Mouse (Mus musculus) thymus, adult 2 months (tissue): ENCODE results near the gene Pitpnm2. TPM values are rescaled to one million over a fixed set of nuclear protein-coding genes. Genes with fewer than 3 reads are reported as not detected.

Experiments used
- DNase-seq: peaks from one replicate; pipeline ENCODE4 v3.0.0; 2021
- H3K27ac ChIP-seq: fragments of 200-500 bp; 2 replicates; pipeline ENCODE4 v1.5.1; 2012; ENCODE audit warnings: low read length, control low read depth; ENCODE audit not compliant: control insufficient read depth, insufficient read depth
- H3K27me3 ChIP-seq: fragments of 200-500 bp; 2 replicates; pipeline ENCODE4 v1.6.1; 2012; ENCODE audit warnings: mild to moderate bottlenecking, low read length, moderate library complexity, mixed read lengths; ENCODE audit not compliant: control insufficient read depth, insufficient read depth
- H3K36me3 ChIP-seq: fragments of 200-500 bp; 2 replicates; pipeline ENCODE4 v1.6.1; 2012; ENCODE audit warnings: mild to moderate bottlenecking, low read length, moderate library complexity; ENCODE audit not compliant: control insufficient read depth, insufficient read depth
- H3K4me1 ChIP-seq: fragments of 200-500 bp; replicated peaks from 2 replicates; pipeline ENCODE4 v1.6.1; 2012; ENCODE audit warnings: low read length; ENCODE audit not compliant: control insufficient read depth, insufficient read depth
- H3K4me3 ChIP-seq: fragments of 200-500 bp; 2 replicates; pipeline ENCODE4 v1.5.1; 2012; ENCODE audit warnings: mild to moderate bottlenecking, low read length, control low read depth, moderate library complexity; ENCODE audit not compliant: control insufficient read depth, insufficient read depth
- CTCF ChIP-seq: fragments of 200-500 bp; IDR thresholded peaks from 2 replicates; pipeline ENCODE4 v1.5.1; 2012; ENCODE audit warnings: mild to moderate bottlenecking, control low read depth, low read length, moderate library complexity, borderline replicate concordance; ENCODE audit not compliant: control insufficient read depth, poor library complexity, insufficient read depth; ENCODE audit errors: extremely low read depth
- POLR2A ChIP-seq: fragments of 200-500 bp; IDR thresholded peaks from 2 replicates; pipeline ENCODE4 v1.6.1; 2012; ENCODE audit warnings: mild to moderate bottlenecking, low read length, control low read depth, moderate library complexity; ENCODE audit not compliant: control insufficient read depth, poor library complexity, insufficient read depth; ENCODE audit errors: extremely low read depth
- WGBS: fragments of 180-500 bp; shearing (Covaris S2); methylation state at CpG from one replicate; pipeline ENCODE4 v1.1.7; 2018; 5-methylcytosine and 5-hydroxymethylcytosine counted together
- polyA plus RNA-seq: library from polyadenylated mRNA; depleted of rRNA; stranded (reverse); fragments of >200 nt; gene quantifications from 2 replicates; pipeline ENCODE4 v1.2.3, GENCODE M21; 2012

Pitpnm2 gene
- polyA plus RNA-seq, 1 experiment = 279 TPM

GRCm38 (mm10) chr5:124171781-124172180 is 77.8 kb downstream of the Pitpnm2 start:
- H3K27me3 ChIP-seq = no peaks in the 10 kb centered on the region
- no peaks in the 10 kb centered on the region for H3K36me3 ChIP-seq
- H3K4me1 ChIP-seq = peaks cover 46% of the 10 kb centered on the region
- H3K27ac ChIP-seq = no peak overlapping the region
- H3K4me3 ChIP-seq = no peak overlapping the region
- TF ChIP-seq CTCF = no peak
- no peak for TF ChIP-seq POLR2A
- 75% methylated on average over 9 of the region's 9 CpGs for WGBS
- DNase-seq = no peak

- Histone ChIP-seq H3K4me1 (peaks cover 56% of the 10 kb centered on the region), H3K27me3 (no peaks in the 10 kb centered on the region), H3K36me3 (no peaks in the 10 kb centered on the region), H3K4me3 (no peak overlapping the region), H3K27ac (no peak overlapping the region)
- WGBS = 94% methylated on average over 3 of the region's 3 CpGs
- TF ChIP-seq POLR2A = no peak
- no peak for TF ChIP-seq CTCF
- DNase-seq = no peak
Measured at GRCm38 (mm10) chr5:124169224-124169621, 80.3 kb downstream of the Pitpnm2 start.

GRCm38 (mm10) chr5:124168428-124169223 is 80.9 kb downstream of the Pitpnm2 start:
- WGBS = 96% methylated on average over 12 of the region's 12 CpGs
- Histone ChIP-seq H3K27ac (no peak overlapping the region), H3K27me3 (no peaks in the 10 kb centered on the region), H3K4me3 (no peak overlapping the region), H3K36me3 (no peaks in the 10 kb centered on the region), H3K4me1 (peaks cover 54% of the 10 kb centered on the region)
- TF ChIP-seq POLR2A = no peak
- TF ChIP-seq CTCF = no peak
- no peak for DNase-seq

GRCm38 (mm10) chr5:124167621-124168020 is 81.9 kb downstream of the Pitpnm2 start:
- 60% methylated on average over 10 of the region's 10 CpGs for WGBS
- peaks cover 56% of the 10 kb centered on the region for H3K4me1 ChIP-seq

GRCm38 (mm10) chr5:124166741-124167140 is 82.8 kb downstream of the Pitpnm2 start:
- Histone ChIP-seq H3K27ac (peak overlapping the region; percentile 90), H3K27me3 (no peaks in the 10 kb centered on the region), H3K36me3 (no peaks in the 10 kb centered on the region), H3K4me1 (peaks cover 56% of the 10 kb centered on the region), H3K4me3 (no peak overlapping the region)
- DNase-seq = no peak
- no peak for TF ChIP-seq CTCF
- no peak for TF ChIP-seq POLR2A

More at GRCm38 (mm10) chr5:124167621-124168020, 81.9 kb downstream of the Pitpnm2 start:
- Histone ChIP-seq H3K36me3 (no peaks in the 10 kb centered on the region), H3K27ac (peak overlapping the region; percentile 13; the same call in 1 of the 2 replicates), H3K4me3 (no peak overlapping the region), H3K27me3 (no peaks in the 10 kb centered on the region)
- TF ChIP-seq POLR2A (no peak), CTCF (no peak)
- no peak for DNase-seq

GRCm38 (mm10) chr5:124165622-124166570 is 83.7 kb downstream of the Pitpnm2 start:
- H3K4me1 ChIP-seq = peaks cover 56% of the 10 kb centered on the region

More at GRCm38 (mm10) chr5:124165622-124166570, 83.7 kb downstream of the Pitpnm2 start:
- TF ChIP-seq POLR2A (no peak), CTCF (peak; percentile 42; the same call in 1 of the 2 replicates)
- 27% methylated on average over 15 of the region's 15 CpGs for WGBS
- no peaks in the 10 kb centered on the region for H3K27me3 ChIP-seq
- no peak overlapping the region for H3K4me3 ChIP-seq
- H3K36me3 ChIP-seq = no peaks in the 10 kb centered on the region
- peak overlapping the region; percentile 90 for H3K27ac ChIP-seq
- peak; percentile 75 for DNase-seq
